Mouse (Mus musculus) lung, adult 2 months (tissue): ENCODE results near the gene Cntln.

Source experiments
- CTCF ChIP-seq: fragments of 200-500 bp; IDR thresholded peaks from 2 replicates; pipeline ENCODE4 v1.5.1; 2011; ENCODE audit warnings: mild to moderate bottlenecking, low read length, control low read depth; ENCODE audit not compliant: insufficient read depth
- POLR2A ChIP-seq: fragments of 200-500 bp; IDR thresholded peaks from 2 replicates; pipeline ENCODE4 v1.6.1; 2011; ENCODE audit warnings: low read depth, mild to moderate bottlenecking, control low read depth, low read length, borderline replicate concordance; ENCODE audit errors: extremely low read depth

DNA sequence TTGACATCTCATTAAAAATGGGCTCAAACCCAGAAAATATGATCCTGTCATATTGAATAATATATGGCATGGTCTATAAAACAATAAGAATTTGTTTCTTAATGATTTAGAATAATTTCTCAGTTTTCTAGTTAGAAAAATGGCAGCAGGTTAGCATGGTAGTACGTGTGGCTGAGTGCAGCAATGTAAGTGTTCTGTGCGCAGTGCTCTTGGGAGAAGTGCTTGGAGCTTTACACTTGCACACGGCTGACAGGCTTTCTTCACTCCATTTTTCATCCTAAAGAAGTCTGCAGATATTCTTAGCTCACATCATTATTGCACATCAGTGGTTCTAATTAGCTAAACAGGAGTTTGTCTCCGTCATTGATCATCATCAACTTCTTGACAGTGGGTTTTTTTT lies 60.0 kb downstream of the Cntln start:
- TF ChIP-seq POLR2A, result no peak
- TF ChIP-seq CTCF, result no peak
